Mouse (Mus musculus) E14TG2a.4 (cell line): Measurements from ENCODE around the gene Gm21964.

Experiments
- CTCF ChIP-seq: conservative IDR thresholded peaks from 2 replicates; pipeline ENCODE4 v1.5.1; 2014; ENCODE audit warnings: low read length
- POU5F1 ChIP-seq: IDR thresholded peaks from 2 replicates; pipeline ENCODE4 v1.6.1; 2014; ENCODE audit warnings: low read length, borderline replicate concordance

DNA sequence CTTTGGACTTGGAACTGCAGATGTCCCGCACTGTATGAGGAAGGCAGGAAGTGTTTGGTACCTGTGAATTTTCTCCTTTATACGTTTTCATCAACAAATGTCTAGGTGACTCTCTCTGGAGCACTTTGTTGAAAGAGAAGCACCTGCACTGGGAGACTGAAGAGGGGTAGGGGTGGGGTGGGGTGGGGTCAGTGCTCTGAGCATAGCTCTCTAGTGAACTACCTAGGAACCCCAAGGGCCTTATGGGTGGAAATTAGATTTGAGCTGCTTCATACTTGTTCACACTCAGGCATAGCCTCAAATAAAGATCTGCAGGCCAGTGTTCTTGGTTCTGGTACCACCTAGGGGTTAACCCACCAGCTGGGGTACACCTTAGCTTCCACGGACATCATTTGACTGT lies 1.6 kb downstream of the Gm21964 start, which contains the start of gene Gm17720:
- TF ChIP-seq CTCF (peak; percentile 19; the same call in 1 of the 2 replicates), POU5F1 (no peak)
